8 mouse cellular contexts compared by ENCODE assay signal in the genomic region with DNA sequence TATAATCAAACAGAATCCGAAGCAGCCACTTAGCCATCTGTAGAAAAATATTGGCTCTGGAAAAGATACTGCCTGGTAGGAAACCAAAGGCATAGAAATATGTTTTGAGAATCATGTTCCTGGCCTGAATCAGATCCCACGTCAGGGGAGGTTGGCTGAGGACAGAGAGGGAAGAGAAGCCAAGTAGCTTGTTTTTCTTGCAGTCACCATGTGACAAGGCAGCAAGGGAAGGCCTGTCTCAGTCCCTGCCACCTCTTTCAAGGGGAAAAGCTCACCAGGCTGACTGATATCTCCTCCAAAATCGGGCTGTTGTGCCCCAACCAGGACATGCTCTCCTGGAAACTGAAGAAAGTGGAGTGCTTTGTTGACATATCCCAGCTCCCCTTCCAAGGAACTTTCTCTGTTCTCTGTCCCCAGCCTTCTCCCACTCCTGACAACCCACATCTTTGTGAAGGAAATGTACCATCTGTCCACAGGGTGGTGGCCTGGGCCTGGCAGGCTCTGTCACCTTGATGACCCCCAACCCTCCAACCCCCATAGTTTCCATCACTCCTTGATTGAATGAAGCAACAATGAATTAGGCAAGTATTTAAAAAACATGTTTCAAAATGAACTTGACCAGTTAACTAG.
DNase-seq lines count a peak whose midpoint lies in the region; ATAC-seq lines count a peak whose summit lies in the region.

No protein-coding gene starts in this region.

- H3K27me3 ChIP-seq in forebrain, embryonic 15.5 days: no peaks in the 10 kb centered on the region
- H3K27me3 ChIP-seq in forebrain, embryonic 10.5 days (ENCODE audit: poor library complexity, severe bottlenecking): no peaks in the 10 kb centered on the region
- H3K27me3 ChIP-seq in hindbrain, embryonic 14.5 days (ENCODE audit: control insufficient read depth, insufficient read depth, low read length): no peaks in the 10 kb centered on the region
- H3K27me3 ChIP-seq in midbrain, embryonic 16.5 days (ENCODE audit: control insufficient read depth, insufficient read depth, low read depth, low read length): no peaks in the 10 kb centered on the region

- no peak overlapping the region for H3K27ac ChIP-seq in forebrain, embryonic 15.5 days (replicated peaks)
- H3K27ac ChIP-seq in forebrain, embryonic 10.5 days: no peak overlapping the region
- H3K27ac ChIP-seq in hindbrain, embryonic 14.5 days: no peak overlapping the region
- no peak overlapping the region for H3K27ac ChIP-seq in midbrain, embryonic 16.5 days (ENCODE audit: low read length)

- no peak overlapping the region for H3K4me2 ChIP-seq in forebrain, embryonic 15.5 days (replicated peaks)
- H3K4me2 ChIP-seq in hindbrain, embryonic 14.5 days (replicated peaks): no peak overlapping the region
- H3K4me2 ChIP-seq in midbrain, embryonic 16.5 days (ENCODE audit: low read length): no peak overlapping the region

- no peak for DNase-seq in forebrain, embryonic 10.5 days (ENCODE audit: extremely low spot score, low spot score)
- peak; percentile 36 for DNase-seq in NIH3T3 (ENCODE audit: low read depth)
- peak; percentile 72 to 73 for DNase-seq in cerebellum, postnatal 25 days
- peak; percentile 19 for DNase-seq in heart, postnatal 4 days
- DNase-seq in hindbrain, embryonic 14.5 days (ENCODE audit: low spot score): no peak
- DNase-seq in c-Kit-positive CD71-positive TER-119-positive erythroid progenitor cells, embryonic 14.5 days (ENCODE audit: low spot score): no peak

- WGBS in forebrain, embryonic 15.5 days: 65% methylated on average over 3 of the region's 3 CpGs
- 82% methylated on average over 3 of the region's 3 CpGs for WGBS in forebrain, embryonic 10.5 days
- 64% methylated on average over 3 of the region's 3 CpGs for WGBS in hindbrain, embryonic 14.5 days
- 60% methylated on average over 3 of the region's 3 CpGs for WGBS in midbrain, embryonic 16.5 days

- H3K9me3 ChIP-seq in forebrain, embryonic 15.5 days: no peaks in the 10 kb centered on the region
- no peaks in the 10 kb centered on the region for H3K9me3 ChIP-seq in forebrain, embryonic 10.5 days
- no peaks in the 10 kb centered on the region for H3K9me3 ChIP-seq in hindbrain, embryonic 14.5 days (ENCODE audit: control insufficient read depth, low read length)
- H3K9me3 ChIP-seq in midbrain, embryonic 16.5 days (replicated peaks; ENCODE audit: control insufficient read depth, low read length, poor library complexity, severe bottlenecking): no peaks in the 10 kb centered on the region

- H3K4me1 ChIP-seq in forebrain, embryonic 15.5 days: peaks cover 3% of the 10 kb centered on the region; the same call in 1 of the 2 replicates
- H3K4me1 ChIP-seq in forebrain, embryonic 10.5 days: no peaks in the 10 kb centered on the region
- H3K4me1 ChIP-seq in hindbrain, embryonic 14.5 days (replicated peaks; ENCODE audit: control insufficient read depth, insufficient read depth, low read length): no peaks in the 10 kb centered on the region
- H3K4me1 ChIP-seq in midbrain, embryonic 16.5 days (ENCODE audit: control insufficient read depth, insufficient read depth, low read length): no peaks in the 10 kb centered on the region; the same call in 1 of the 2 replicates

- peak; percentile 82 for ATAC-seq in forebrain, embryonic 15.5 days (replicated peaks)
- no peak for ATAC-seq in hindbrain, embryonic 14.5 days (ENCODE audit: low FRiP score)
- no peak for ATAC-seq in midbrain, embryonic 16.5 days

- H3K9ac ChIP-seq in forebrain, embryonic 15.5 days (replicated peaks): no peak overlapping the region
- H3K9ac ChIP-seq in hindbrain, embryonic 14.5 days: no peak overlapping the region
- no peak overlapping the region for H3K9ac ChIP-seq in midbrain, embryonic 16.5 days (ENCODE audit: low read depth, low read length)

- H3K36me3 ChIP-seq in forebrain, embryonic 15.5 days: no peaks in the 10 kb centered on the region
- no peaks in the 10 kb centered on the region for H3K36me3 ChIP-seq in forebrain, embryonic 10.5 days (replicated peaks)
- H3K36me3 ChIP-seq in hindbrain, embryonic 14.5 days (replicated peaks; ENCODE audit: control insufficient read depth, insufficient read depth): no peaks in the 10 kb centered on the region
- no peaks in the 10 kb centered on the region for H3K36me3 ChIP-seq in midbrain, embryonic 16.5 days (ENCODE audit: control insufficient read depth, insufficient read depth, low read length)

- no peak overlapping the region for H3K4me3 ChIP-seq in forebrain, embryonic 15.5 days
- no peak overlapping the region for H3K4me3 ChIP-seq in forebrain, embryonic 10.5 days
- H3K4me3 ChIP-seq in hindbrain, embryonic 14.5 days (replicated peaks; ENCODE audit: low read length): no peak overlapping the region
- H3K4me3 ChIP-seq in midbrain, embryonic 16.5 days (ENCODE audit: low read depth, low read length): no peak overlapping the region

Comparison
In these comparisons a context has a peak if more than half of its experiments do, and no peak if none do; other contexts are left out.
1. DNase-seq: peak in NIH3T3 (single experiment), cerebellum, postnatal 25 days (2 of 2) and heart, postnatal 4 days (single experiment); none in forebrain, embryonic 10.5 days (single experiment), hindbrain, embryonic 14.5 days (single experiment) and c-Kit-positive CD71-positive TER-119-positive erythroid progenitor cells, embryonic 14.5 days (single experiment).